Mouse (Mus musculus) forebrain, embryonic 12.5 days (tissue): Measurements from ENCODE around the gene Fam135a. TPM values are rescaled to one million over a fixed set of nuclear protein-coding genes. Genes with fewer than 3 reads are reported as not detected.

ENCODE experiments used
- ATAC-seq: fragments of 200-750 bp; cut with Nextera tagmentation; 2 replicates; pipeline ENCODE4 v1.8.0; 2017; ENCODE audit warnings: moderate TSS enrichment; ENCODE audit not compliant: low FRiP score
- H3K27ac ChIP-seq: fragments of 300-500 bp; sonication (generic); 2 replicates; pipeline ENCODE4 v1.5.1; 2016; ENCODE audit warnings: mild to moderate bottlenecking
- H3K27me3 ChIP-seq: fragments of 300-500 bp; sonication (generic); 2 replicates; pipeline ENCODE4 v1.6.1; 2016; ENCODE audit warnings: mild to moderate bottlenecking
- H3K36me3 ChIP-seq: fragments of 300-500 bp; sonication (generic); replicated peaks from 2 replicates; pipeline ENCODE4 v1.6.1; 2016; ENCODE audit warnings: mild to moderate bottlenecking
- H3K4me1 ChIP-seq: fragments of 300-500 bp; sonication (generic); 2 replicates; pipeline ENCODE4 v1.6.1; 2016
- H3K4me2 ChIP-seq: fragments of 300-500 bp; sonication (generic); 2 replicates; pipeline ENCODE4 v1.6.1; 2016; ENCODE audit warnings: mild to moderate bottlenecking, moderate library complexity
- H3K4me3 ChIP-seq: fragments of 300-500 bp; sonication (generic); replicated peaks from 2 replicates; pipeline ENCODE4 v1.5.1; 2016; ENCODE audit warnings: mild to moderate bottlenecking
- H3K9ac ChIP-seq: fragments of 300-500 bp; sonication (generic); 2 replicates; pipeline ENCODE4 v1.6.1; 2016; ENCODE audit warnings: mild to moderate bottlenecking
- H3K9me3 ChIP-seq: fragments of 300-500 bp; sonication (generic); 2 replicates; pipeline ENCODE4 v1.6.1; 2016
- WGBS: fragments of 180-500 bp; shearing (Covaris S2); methylation state at CpG from one replicate; pipeline ENCODE4 v1.1.7; 2016; 5-methylcytosine and 5-hydroxymethylcytosine counted together
- polyA plus RNA-seq: library from polyadenylated mRNA; unstranded; fragments of >200 nt; fragmentation: Nextera tagmentation; extraction: Ambion mirVana; gene quantifications from 2 replicates; pipeline ENCODE4 v1.2.1, GENCODE M21; 2016

Fam135a gene
- polyA plus RNA-seq, 1 experiment from 2014 or later, result 39.0 TPM

- 71% methylated on average over 6 of the region's 6 CpGs for WGBS
- Histone ChIP-seq H3K27me3 (no peaks in the 10 kb centered on the region), H3K9me3 (no peaks in the 10 kb centered on the region), H3K4me1 (peaks cover 10% of the 10 kb centered on the region), H3K4me3 (peak overlapping the region; percentile 92), H3K27ac (no peak overlapping the region; the same call in 1 of the 2 replicates), H3K4me2 (peak overlapping the region; percentile 67), H3K36me3 (no peaks in the 10 kb centered on the region), H3K9ac (peak overlapping the region; percentile 88)
- peak; percentile 15; the same call in 1 of the 2 replicates for ATAC-seq
These were observed 773 bp upstream of the Fam135a start for GRCm38 (mm10) chr1:24100870-24101358.

- WGBS, result 0% methylated on average over 29 of the region's 44 CpGs
- Histone ChIP-seq H3K9me3 (no peaks in the 10 kb centered on the region), H3K9ac (peak overlapping the region; percentile 88), H3K27ac (peak overlapping the region; percentile 83), H3K4me3 (peak overlapping the region; percentile 92), H3K4me1 (peaks cover 10% of the 10 kb centered on the region), H3K36me3 (no peaks in the 10 kb centered on the region), H3K4me2 (peak overlapping the region; percentile 67), H3K27me3 (no peaks in the 10 kb centered on the region)
- ATAC-seq, result no peak; the same call in 1 of the 2 replicates
These were observed 608 bp downstream of the Fam135a start for GRCm38 (mm10) chr1:24099541-24099925.

GRCm38 (mm10) chr1:24097541-24097940, 2.6 kb downstream of the Fam135a start:
- no peak overlapping the region for H3K27ac ChIP-seq
- no peak for ATAC-seq
- no peaks in the 10 kb centered on the region for H3K36me3 ChIP-seq
- WGBS, result 51% methylated on average over 8 of the region's 8 CpGs
- H3K9me3 ChIP-seq, result no peaks in the 10 kb centered on the region
- H3K4me2 ChIP-seq, result peak overlapping the region; percentile 17
- no peaks in the 10 kb centered on the region for H3K27me3 ChIP-seq
- H3K9ac ChIP-seq, result no peak overlapping the region
- H3K4me1 ChIP-seq, result peaks cover 10% of the 10 kb centered on the region
- no peak overlapping the region for H3K4me3 ChIP-seq

- Histone ChIP-seq H3K4me1 (peaks cover under 1% of the 10 kb centered on the region; the same call in 1 of the 2 replicates), H3K4me2 (no peak overlapping the region), H3K9ac (no peak overlapping the region), H3K27ac (no peak overlapping the region), H3K4me3 (no peak overlapping the region), H3K27me3 (no peaks in the 10 kb centered on the region), H3K9me3 (no peaks in the 10 kb centered on the region), H3K36me3 (no peaks in the 10 kb centered on the region)
- 93% methylated on average over 7 of the region's 7 CpGs for WGBS
- no peak for ATAC-seq
These were observed 7.7 kb downstream of the Fam135a start for GRCm38 (mm10) chr1:24092414-24092813.

- no peak for ATAC-seq
- Histone ChIP-seq H3K36me3 (no peaks in the 10 kb centered on the region), H3K27me3 (no peaks in the 10 kb centered on the region), H3K4me3 (no peak overlapping the region), H3K27ac (no peak overlapping the region), H3K9me3 (no peaks in the 10 kb centered on the region), H3K4me2 (no peak overlapping the region), H3K4me1 (no peaks in the 10 kb centered on the region), H3K9ac (no peak overlapping the region)
- WGBS, result 93% methylated on average over 2 of the region's 2 CpGs
These were observed 9.5 kb downstream of the Fam135a start for GRCm38 (mm10) chr1:24090603-24091002.

- Histone ChIP-seq H3K4me2 (no peak overlapping the region), H3K4me1 (no peaks in the 10 kb centered on the region), H3K9me3 (no peaks in the 10 kb centered on the region), H3K9ac (no peak overlapping the region), H3K4me3 (no peak overlapping the region), H3K36me3 (no peaks in the 10 kb centered on the region), H3K27me3 (no peaks in the 10 kb centered on the region), H3K27ac (no peak overlapping the region)
- 83% methylated on average over 5 of the region's 5 CpGs for WGBS
- ATAC-seq, result no peak
These were observed 10.0 kb downstream of the Fam135a start for GRCm38 (mm10) chr1:24090094-24090493.

- no peak for ATAC-seq
- no peaks in the 10 kb centered on the region for H3K27me3 ChIP-seq
- H3K9me3 ChIP-seq, result no peaks in the 10 kb centered on the region
- 0 out of 2 replicates have a peak, but pooled peaks cover 4% of the 10 kb centered on the region for H3K36me3 ChIP-seq
- no peak overlapping the region for H3K4me2 ChIP-seq
- H3K4me1 ChIP-seq, result no peaks in the 10 kb centered on the region
- 95% methylated on average over 3 of the region's 3 CpGs for WGBS
- no peak overlapping the region for H3K4me3 ChIP-seq
- no peak overlapping the region for H3K27ac ChIP-seq
- no peak overlapping the region for H3K9ac ChIP-seq
These were observed 14.0 kb downstream of the Fam135a start for GRCm38 (mm10) chr1:24086176-24086575.

- ATAC-seq, result peak; percentile 74; the same call in 1 of the 2 replicates
- WGBS, result 54% methylated on average over 2 of the region's 2 CpGs
- H3K36me3 ChIP-seq, result peaks cover 5% of the 10 kb centered on the region
These were observed 25.7 kb downstream of the Fam135a start for GRCm38 (mm10) chr1:24074396-24074795.

GRCm38 (mm10) chr1:24073386-24074248, 26.5 kb downstream of the Fam135a start:
- no peak overlapping the region for H3K4me2 ChIP-seq
- no peaks in the 10 kb centered on the region for H3K4me1 ChIP-seq
- H3K27me3 ChIP-seq, result no peaks in the 10 kb centered on the region
- peaks cover 5% of the 10 kb centered on the region for H3K36me3 ChIP-seq
- no peak overlapping the region for H3K27ac ChIP-seq
- no peak overlapping the region for H3K4me3 ChIP-seq
- H3K9me3 ChIP-seq, result no peaks in the 10 kb centered on the region
- ATAC-seq, result peak; percentile 63; the same call in 1 of the 2 replicates
- H3K9ac ChIP-seq, result no peak overlapping the region
- 65% methylated on average over 5 of the region's 5 CpGs for WGBS

More at GRCm38 (mm10) chr1:24074396-24074795, 25.7 kb downstream of the Fam135a start:
- Histone ChIP-seq H3K4me3 (no peak overlapping the region), H3K27ac (no peak overlapping the region), H3K27me3 (no peaks in the 10 kb centered on the region), H3K9ac (no peak overlapping the region), H3K4me1 (no peaks in the 10 kb centered on the region), H3K4me2 (no peak overlapping the region), H3K9me3 (no peaks in the 10 kb centered on the region)

- no peak for ATAC-seq
- Histone ChIP-seq H3K9me3 (no peaks in the 10 kb centered on the region), H3K27ac (no peak overlapping the region), H3K4me1 (no peaks in the 10 kb centered on the region), H3K36me3 (peaks cover 5% of the 10 kb centered on the region), H3K4me3 (no peak overlapping the region), H3K4me2 (no peak overlapping the region), H3K9ac (no peak overlapping the region), H3K27me3 (no peaks in the 10 kb centered on the region)
- WGBS, result 95% methylated on average over 7 of the region's 7 CpGs
These were observed 31.3 kb downstream of the Fam135a start for GRCm38 (mm10) chr1:24068830-24069229.

GRCm38 (mm10) chr1:24066706-24067105, 33.4 kb downstream of the Fam135a start:
- WGBS, result 94% methylated on average over 4 of the region's 4 CpGs
- Histone ChIP-seq H3K9ac (no peak overlapping the region), H3K27me3 (no peaks in the 10 kb centered on the region), H3K4me2 (no peak overlapping the region), H3K27ac (no peak overlapping the region), H3K36me3 (peaks cover 1% of the 10 kb centered on the region; the same call in 1 of the 2 replicates), H3K9me3 (no peaks in the 10 kb centered on the region), H3K4me3 (no peak overlapping the region), H3K4me1 (no peaks in the 10 kb centered on the region)
- no peak for ATAC-seq

GRCm38 (mm10) chr1:24055706-24056105, 44.4 kb downstream of the Fam135a start:
- WGBS, result 83% methylated on average over 14 of the region's 14 CpGs
- Histone ChIP-seq H3K4me3 (no peak overlapping the region), H3K4me1 (no peaks in the 10 kb centered on the region), H3K4me2 (no peak overlapping the region), H3K27ac (no peak overlapping the region), H3K9me3 (no peaks in the 10 kb centered on the region), H3K36me3 (peaks cover 4% of the 10 kb centered on the region; the same call in 1 of the 2 replicates), H3K9ac (no peak overlapping the region), H3K27me3 (no peaks in the 10 kb centered on the region)
- no peak for ATAC-seq
